Mouse (Mus musculus) thymus, adult 2 months (tissue): ENCODE data around the gene Fkrp.

Source experiments
- CTCF ChIP-seq: fragments of 200-500 bp; IDR thresholded peaks from 2 replicates; pipeline ENCODE4 v1.5.1; 2012; ENCODE audit warnings: mild to moderate bottlenecking, control low read depth, low read length, moderate library complexity, borderline replicate concordance; ENCODE audit not compliant: control insufficient read depth, poor library complexity, insufficient read depth; ENCODE audit errors: extremely low read depth
- POLR2A ChIP-seq: fragments of 200-500 bp; IDR thresholded peaks from 2 replicates; pipeline ENCODE4 v1.6.1; 2012; ENCODE audit warnings: mild to moderate bottlenecking, low read length, control low read depth, moderate library complexity; ENCODE audit not compliant: control insufficient read depth, poor library complexity, insufficient read depth; ENCODE audit errors: extremely low read depth

GRCm38 (mm10) chr7:16821669-16822101 is 5.2 kb upstream of the Fkrp start:
- TF ChIP-seq CTCF: no peak
- TF ChIP-seq POLR2A: no peak
